Mouse (Mus musculus) E14TG2a.4 (cell line): ENCODE data around the gene Tcp10b.
"Not testable (repeated sequence)": the region's sequence is repeated elsewhere in the genome, so short reads cannot be mapped to it uniquely, and the experiment has no call there.

Source experiments
- CTCF ChIP-seq: conservative IDR thresholded peaks from 2 replicates; pipeline ENCODE4 v1.5.1; 2014; ENCODE audit warnings: low read length
- NANOG ChIP-seq: IDR thresholded peaks from 2 replicates; pipeline ENCODE4 v1.6.1; 2014; ENCODE audit warnings: borderline replicate concordance, low read length, mixed read lengths
- POU5F1 ChIP-seq: IDR thresholded peaks from 2 replicates; pipeline ENCODE4 v1.6.1; 2014; ENCODE audit warnings: low read length, borderline replicate concordance

- not testable (repeated sequence) for TF ChIP-seq CTCF, NANOG, POU5F1
Observed at GRCm38 (mm10) chr17:13092960-13093359, 32.1 kb downstream of the Tcp10b start.
